Mouse (Mus musculus): ENCODE data around the gene Neu1.
"Not testable (repeated sequence)": the region's sequence is repeated elsewhere in the genome, so short reads cannot be mapped to it uniquely, and the experiment has no call there.

The Neu1 gene

GRCm38 (mm10) chr17:34953258-34953657, 22.2 kb downstream of the Neu1 start:
- Histone ChIP-seq H3K9me3 (ENCODE audit: low read length) (no peaks in the 10 kb centered on the region), H3K4me1 (replicated peaks; ENCODE audit: low read depth, low read length) (peaks cover 21% of the 10 kb centered on the region)
- TF ChIP-seq CTCF (conservative IDR thresholded peaks at IDR 0.05; ENCODE audit: low read length) (no peak), NANOG (IDR thresholded peaks at IDR 0.05; ENCODE audit: borderline replicate concordance, low read length) (no peak), POU5F1 (IDR thresholded peaks at IDR 0.05; ENCODE audit: borderline replicate concordance, low read length) (no peak)

GRCm38 (mm10) chr17:34953904-34954303, 22.9 kb downstream of the Neu1 start:
- H3K27me3 ChIP-seq (ENCODE audit: insufficient read depth, low read length): peaks cover 14% of the 10 kb centered on the region
- H3K4me1 ChIP-seq (replicated peaks; ENCODE audit: low read depth, low read length): peaks cover 21% of the 10 kb centered on the region
- TF ChIP-seq POU5F1 (IDR thresholded peaks at IDR 0.05; ENCODE audit: borderline replicate concordance, low read length) (no peak), NANOG (IDR thresholded peaks at IDR 0.05; ENCODE audit: borderline replicate concordance, low read length) (no peak), CTCF (conservative IDR thresholded peaks at IDR 0.05; ENCODE audit: low read length) (no peak)
- H3K4me3 ChIP-seq (replicated peaks; ENCODE audit: low read length): no peak overlapping the region
- H3K36me3 ChIP-seq (ENCODE audit: insufficient read depth, low read length): peaks cover 28% of the 10 kb centered on the region
- no peaks in the 10 kb centered on the region for H3K9me3 ChIP-seq (ENCODE audit: low read length)

More at GRCm38 (mm10) chr17:34953258-34953657, 22.2 kb downstream of the Neu1 start:
- peaks cover 28% of the 10 kb centered on the region for H3K36me3 ChIP-seq (ENCODE audit: insufficient read depth, low read length)
- peak overlapping the region; percentile 96 for H3K4me3 ChIP-seq (replicated peaks; ENCODE audit: low read length)
- peaks cover 14% of the 10 kb centered on the region for H3K27me3 ChIP-seq (ENCODE audit: insufficient read depth, low read length)

DNA sequence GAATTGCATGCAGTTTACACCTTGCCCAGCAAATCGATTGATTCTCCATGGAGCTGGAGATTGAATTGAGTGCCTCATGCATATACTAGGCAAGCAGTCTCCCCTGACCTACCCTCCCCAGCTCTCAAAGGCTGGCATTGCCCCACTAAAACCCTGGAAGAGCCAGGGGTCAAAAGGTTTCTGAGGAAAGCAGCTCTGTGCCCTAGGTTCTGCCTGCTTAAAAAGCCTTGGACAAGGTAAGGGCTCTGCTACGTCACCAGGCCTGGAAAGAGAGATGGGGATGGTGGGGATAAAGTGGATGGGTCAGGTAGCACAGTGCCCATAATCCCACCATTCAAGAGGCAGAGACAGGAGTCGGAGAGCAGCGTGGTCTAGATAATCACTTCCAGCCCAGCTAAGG, 23.8 kb downstream of the Neu1 start:
- Histone ChIP-seq H3K27me3 (ENCODE audit: insufficient read depth, low read length) (peaks cover 17% of the 10 kb centered on the region), H3K36me3 (ENCODE audit: insufficient read depth, low read length) (peaks cover 23% of the 10 kb centered on the region), H3K9me3 (ENCODE audit: low read length) (no peaks in the 10 kb centered on the region), H3K4me1 (replicated peaks; ENCODE audit: low read depth, low read length) (peaks cover 23% of the 10 kb centered on the region), H3K4me3 (replicated peaks; ENCODE audit: low read length) (no peak overlapping the region)
- TF ChIP-seq NANOG (IDR thresholded peaks at IDR 0.05; ENCODE audit: borderline replicate concordance, low read length): no peak
- no peak for TF ChIP-seq POU5F1 (IDR thresholded peaks at IDR 0.05; ENCODE audit: borderline replicate concordance, low read length)
- TF ChIP-seq CTCF (conservative IDR thresholded peaks at IDR 0.05; ENCODE audit: low read length): no peak

DNA sequence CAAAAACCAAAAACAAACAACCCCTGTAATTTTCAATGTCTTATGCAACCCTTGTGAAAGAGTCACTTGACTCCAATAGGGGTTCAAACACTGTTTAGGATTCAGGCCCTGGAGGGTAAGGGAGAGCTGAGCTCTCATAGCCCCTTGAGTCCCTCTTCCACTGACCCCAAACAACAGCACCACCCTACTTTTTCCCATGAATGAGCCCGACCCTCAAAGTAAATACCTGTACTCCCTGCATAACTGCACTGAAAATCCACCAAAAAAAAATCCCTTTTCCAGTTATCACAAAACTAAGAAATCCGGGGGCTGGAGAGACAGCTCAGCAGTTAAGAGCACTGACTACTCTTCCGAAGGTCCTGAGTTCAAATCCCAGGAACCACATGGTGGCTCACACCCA, 24.8 kb downstream of the Neu1 start:
- H3K27me3 ChIP-seq (ENCODE audit: insufficient read depth, low read length): peaks cover 26% of the 10 kb centered on the region
- H3K36me3 ChIP-seq (ENCODE audit: insufficient read depth, low read length): peaks cover 12% of the 10 kb centered on the region
- H3K9me3 ChIP-seq (ENCODE audit: low read length): no peaks in the 10 kb centered on the region

GRCm38 (mm10) chr17:34956340-34956739, 25.3 kb downstream of the Neu1 start:
- H3K4me1 ChIP-seq (replicated peaks; ENCODE audit: low read depth, low read length): peaks cover 19% of the 10 kb centered on the region
- peaks cover 30% of the 10 kb centered on the region for H3K27me3 ChIP-seq (ENCODE audit: insufficient read depth, low read length)
- H3K36me3 ChIP-seq (ENCODE audit: insufficient read depth, low read length): peaks cover 8% of the 10 kb centered on the region
- H3K9me3 ChIP-seq (ENCODE audit: low read length): no peaks in the 10 kb centered on the region
- no peak overlapping the region for H3K4me3 ChIP-seq (replicated peaks; ENCODE audit: low read length)
- TF ChIP-seq NANOG (IDR thresholded peaks at IDR 0.05; ENCODE audit: borderline replicate concordance, low read length) (no peak), POU5F1 (IDR thresholded peaks at IDR 0.05; ENCODE audit: borderline replicate concordance, low read length) (no peak), CTCF (conservative IDR thresholded peaks at IDR 0.05; ENCODE audit: low read length) (no peak)

More for the DNA sequence above, 24.8 kb downstream of the Neu1 start:
- Histone ChIP-seq H3K4me1 (replicated peaks; ENCODE audit: low read depth, low read length) (peaks cover 19% of the 10 kb centered on the region), H3K4me3 (replicated peaks; ENCODE audit: low read length) (no peak overlapping the region)
- TF ChIP-seq NANOG (IDR thresholded peaks at IDR 0.05; ENCODE audit: borderline replicate concordance, low read length) (no peak), POU5F1 (IDR thresholded peaks at IDR 0.05; ENCODE audit: borderline replicate concordance, low read length) (no peak), CTCF (conservative IDR thresholded peaks at IDR 0.05; ENCODE audit: low read length) (no peak)

DNA sequence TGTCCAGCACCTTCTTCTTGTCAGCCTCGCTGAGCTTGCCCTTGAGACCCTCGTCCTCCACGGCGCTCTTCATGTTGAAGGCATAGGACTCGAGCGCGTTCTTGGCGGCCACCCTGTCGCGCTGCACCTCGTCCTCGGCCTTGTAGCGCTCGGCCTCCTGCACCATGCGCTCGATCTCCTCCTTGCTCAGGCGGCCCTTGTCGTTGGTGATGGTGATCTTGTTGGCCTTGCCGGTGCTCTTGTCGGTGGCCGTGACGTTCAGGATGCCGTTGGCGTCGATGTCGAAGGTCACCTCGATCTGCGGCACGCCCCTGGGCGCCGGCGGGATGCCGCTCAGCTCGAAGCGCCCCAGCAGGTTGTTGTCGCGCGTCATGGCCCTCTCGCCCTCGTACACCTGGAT, 26.2 kb downstream of the Neu1 start:
- Histone ChIP-seq H3K4me1 (replicated peaks; ENCODE audit: low read depth, low read length) (peaks cover 24% of the 10 kb centered on the region), H3K27me3 (ENCODE audit: insufficient read depth, low read length) (peaks cover 37% of the 10 kb centered on the region)
- not testable (repeated sequence) for H3K36me3 ChIP-seq (ENCODE audit: insufficient read depth, low read length); H3K4me3 ChIP-seq (replicated peaks; ENCODE audit: low read length); H3K9me3 ChIP-seq (ENCODE audit: low read length)

GRCm38 (mm10) chr17:34957966-34958365, 26.9 kb downstream of the Neu1 start:
- H3K9me3 ChIP-seq (ENCODE audit: low read length): not testable (repeated sequence)
- H3K27me3 ChIP-seq (ENCODE audit: insufficient read depth, low read length): peaks cover 37% of the 10 kb centered on the region

DNA sequence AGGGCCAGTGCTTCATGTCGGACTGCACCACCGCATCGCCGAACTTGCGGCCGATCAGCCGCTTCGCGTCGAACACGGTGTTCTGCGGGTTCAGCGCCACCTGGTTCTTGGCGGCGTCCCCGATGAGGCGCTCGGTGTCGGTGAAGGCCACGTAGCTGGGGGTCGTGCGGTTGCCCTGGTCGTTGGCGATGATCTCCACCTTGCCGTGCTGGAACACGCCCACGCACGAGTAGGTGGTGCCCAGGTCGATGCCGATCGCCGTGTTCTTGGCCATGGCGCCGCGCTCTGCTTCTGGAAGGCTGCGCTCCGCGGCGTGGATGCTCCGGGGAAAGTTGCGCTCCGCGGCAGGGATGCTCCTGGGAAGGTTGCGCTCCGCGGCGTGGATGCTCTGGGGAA, 27.7 kb downstream of the Neu1 start:
- peaks cover 42% of the 10 kb centered on the region for H3K27me3 ChIP-seq (ENCODE audit: insufficient read depth, low read length)
- H3K4me1 ChIP-seq (replicated peaks; ENCODE audit: low read depth, low read length): peaks cover 30% of the 10 kb centered on the region
- not testable (repeated sequence) for H3K36me3 ChIP-seq (ENCODE audit: insufficient read depth, low read length); H3K9me3 ChIP-seq (ENCODE audit: low read length)
- peak overlapping the region; percentile 78 for H3K4me3 ChIP-seq (replicated peaks; ENCODE audit: low read length)

More at GRCm38 (mm10) chr17:34957966-34958365, 26.9 kb downstream of the Neu1 start:
- H3K4me3 ChIP-seq (replicated peaks; ENCODE audit: low read length); H3K36me3 ChIP-seq (ENCODE audit: insufficient read depth, low read length): not testable (repeated sequence)
- H3K4me1 ChIP-seq (replicated peaks; ENCODE audit: low read depth, low read length): peaks cover 30% of the 10 kb centered on the region

DNA sequence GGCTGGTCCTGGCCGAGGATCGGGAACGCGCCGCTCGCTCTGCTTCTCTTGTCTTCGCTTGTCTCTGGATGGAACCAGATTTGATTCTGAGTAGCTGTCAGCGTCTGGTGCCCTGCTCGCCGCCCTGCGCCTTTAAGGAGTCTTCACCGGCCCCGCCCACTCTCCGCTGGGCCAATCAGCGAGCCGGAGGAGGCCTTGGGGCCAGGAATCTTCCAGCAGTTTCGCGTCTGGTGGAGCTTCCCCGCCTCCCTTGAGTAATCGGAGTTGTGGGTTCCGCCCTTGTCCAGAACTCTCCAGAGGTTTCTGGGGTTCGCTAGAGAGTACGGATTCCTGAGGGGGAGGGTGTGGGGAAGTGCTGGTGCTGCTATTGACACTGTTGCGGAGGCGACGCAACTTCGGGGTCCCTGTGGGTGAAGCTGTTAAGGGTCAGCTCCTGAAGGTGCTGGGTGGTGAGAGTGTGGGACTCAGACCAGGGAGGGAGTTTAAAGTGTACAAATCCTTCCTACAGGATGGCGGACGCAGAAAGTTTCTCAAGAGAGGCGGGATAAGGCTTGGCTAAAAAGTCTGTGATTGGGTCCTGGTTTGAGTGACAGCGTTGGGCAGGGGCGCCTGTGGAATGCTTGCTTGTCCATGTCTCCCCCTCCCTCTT, 28.2 kb downstream of the Neu1 start, which contains the start of gene Hspa1b:
Gene Hspa1b, minus strand, starts transcription at position 109 of the 649 bp plus-strand sequence.
- not testable (repeated sequence) for H3K9me3 ChIP-seq (ENCODE audit: low read length); H3K36me3 ChIP-seq (ENCODE audit: insufficient read depth, low read length)
- Histone ChIP-seq H3K4me3 (replicated peaks; ENCODE audit: low read length) (peak within 1 kb of the TSS; percentile 78), H3K4me1 (replicated peaks; ENCODE audit: low read depth, low read length) (peaks cover 33% of the 10 kb centered on the region), H3K27me3 (ENCODE audit: insufficient read depth, low read length) (peaks cover 42% of the 10 kb centered on the region)
